Mouse (Mus musculus) MN1 (cell line): ENCODE data around the gene Galntl6.

Experiments
- DNase-seq: peaks from one replicate; pipeline ENCODE4 v3.0.0-alpha.2; 2016; ENCODE audit warnings: low spot score

The Galntl6 gene

GRCm38 (mm10) chr8:57842462-57843391 lies 1069.7 kb downstream of the Galntl6 start:
- no peak for DNase-seq

DNA sequence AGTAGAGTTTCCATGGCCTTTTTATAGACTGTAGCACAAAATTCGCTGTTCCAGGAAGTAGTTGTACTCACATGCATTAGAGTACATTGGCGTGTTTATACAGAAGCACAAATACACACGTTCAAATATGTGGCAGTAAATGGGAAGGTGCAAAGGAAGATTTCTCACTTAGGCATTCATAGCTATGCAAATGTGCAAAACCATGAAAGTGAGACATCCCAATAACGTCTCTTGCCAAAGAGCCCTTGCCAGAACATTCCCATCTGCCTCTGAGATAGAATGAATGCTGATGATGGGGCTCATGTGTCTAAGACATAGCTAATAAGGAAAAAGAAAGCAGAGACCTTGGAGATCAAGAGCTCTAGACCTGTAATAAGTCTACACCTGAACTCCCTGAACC lies 1071.0 kb downstream of the Galntl6 start:
- no peak for DNase-seq

GRCm38 (mm10) chr8:57837384-57837783 lies 1075.1 kb downstream of the Galntl6 start:
- DNase-seq = no peak

DNA sequence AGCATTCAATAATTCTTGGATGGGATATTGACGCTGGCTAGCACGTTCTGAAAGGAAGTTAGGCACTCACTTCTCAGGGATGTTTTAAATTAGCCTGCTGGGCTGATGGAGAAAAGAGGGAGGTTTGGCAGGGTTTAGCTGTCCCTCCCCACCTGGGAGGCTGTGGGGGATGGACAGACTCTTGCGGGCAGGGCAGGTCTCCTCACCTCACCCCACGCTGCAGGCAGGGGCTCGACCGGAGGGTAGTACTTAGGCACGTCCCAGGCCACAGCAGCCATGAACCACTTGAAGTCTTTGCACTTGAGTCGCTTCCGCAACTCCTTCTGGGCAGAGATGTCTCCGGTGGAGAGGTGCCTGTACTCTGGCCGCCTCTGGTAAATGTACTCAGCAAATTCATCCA lies 1075.5 kb downstream of the Galntl6 start:
- no peak for DNase-seq

GRCm38 (mm10) chr8:57836201-57836883 lies 1076.1 kb downstream of the Galntl6 start:
- no peak for DNase-seq

DNA sequence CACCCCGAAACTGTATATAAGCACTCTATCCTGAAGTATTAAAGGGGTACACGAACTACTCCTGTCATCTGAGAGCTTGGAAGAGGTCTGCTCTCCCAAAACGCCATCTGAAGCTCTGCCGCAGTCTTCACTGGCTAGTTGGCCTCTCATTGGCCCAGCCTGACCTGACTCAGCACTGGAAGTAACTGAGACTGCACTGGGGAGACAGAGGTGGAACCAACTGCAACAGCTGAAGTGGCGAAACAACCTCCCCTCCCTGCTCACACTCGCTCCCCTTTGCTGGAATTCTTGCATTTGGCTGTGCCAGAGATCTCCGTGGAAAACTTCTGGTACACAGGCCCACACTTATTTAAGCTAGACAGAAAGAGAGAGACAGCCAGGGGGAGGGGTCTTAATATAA lies 1089.3 kb downstream of the Galntl6 start:
- DNase-seq = no peak

DNA sequence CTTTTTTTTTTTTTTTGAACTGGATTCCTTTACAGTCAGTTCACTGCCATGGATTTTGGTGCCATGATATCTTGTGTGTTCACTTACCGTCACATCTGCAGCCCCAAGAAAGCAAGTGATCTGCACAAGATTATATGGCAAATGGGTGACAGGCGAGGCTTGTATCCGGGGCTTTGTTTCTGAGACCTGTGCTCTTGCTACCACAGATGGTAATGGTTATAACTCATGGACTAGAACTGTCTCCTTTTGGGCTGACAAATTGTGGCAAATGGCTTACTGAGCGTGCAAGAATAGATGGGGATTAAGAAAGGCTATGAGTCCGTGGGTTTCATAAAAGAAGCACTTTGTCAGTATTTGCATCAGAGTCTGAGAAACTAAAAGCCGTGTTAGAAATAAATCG lies 1096.4 kb downstream of the Galntl6 start:
- no peak for DNase-seq

DNA sequence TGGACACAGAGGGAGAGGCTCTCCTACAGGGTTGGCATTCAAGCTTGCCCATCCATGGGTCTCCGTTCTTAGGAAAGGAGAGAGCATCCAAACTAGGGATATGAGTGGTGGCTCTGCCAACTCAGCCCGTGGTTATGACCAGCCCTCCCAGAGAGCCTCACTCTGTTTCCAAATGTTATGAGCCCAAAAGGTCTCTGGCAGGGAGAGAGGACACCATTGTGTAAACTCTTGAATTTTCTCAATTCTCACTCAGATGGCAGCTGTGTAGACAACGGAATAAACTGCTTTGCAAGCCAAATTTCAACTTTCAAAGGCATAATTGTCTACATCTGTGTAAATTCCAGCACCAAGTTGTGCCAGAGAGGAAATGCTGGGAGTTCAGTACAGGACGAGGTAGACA lies 1105.4 kb downstream of the Galntl6 start:
- DNase-seq = no peak

GRCm38 (mm10) chr8:57805094-57805493 lies 1107.3 kb downstream of the Galntl6 start:
- DNase-seq = no peak

DNA sequence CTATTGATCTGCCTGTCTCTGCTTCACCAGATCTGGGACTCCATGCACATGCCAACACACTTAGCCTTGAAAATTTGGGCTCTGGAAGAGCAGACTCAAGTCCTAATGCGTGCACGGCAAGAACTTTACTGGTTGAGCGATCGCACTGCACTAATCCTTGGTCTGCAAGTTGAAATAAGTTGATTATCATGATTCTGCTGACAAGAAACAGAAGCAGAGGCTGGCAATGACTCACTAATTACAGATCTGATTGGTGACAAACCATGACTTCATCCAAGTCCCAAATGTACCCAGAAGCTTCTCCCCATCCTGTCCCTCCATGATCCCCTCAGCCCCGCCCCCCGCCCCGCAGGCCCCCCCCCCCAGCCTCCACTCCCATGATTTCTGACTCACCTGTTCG lies 1108.6 kb downstream of the Galntl6 start:
- DNase-seq = peak; percentile 88

GRCm38 (mm10) chr8:57801197-57801596 lies 1111.2 kb downstream of the Galntl6 start:
- DNase-seq = no peak

DNA sequence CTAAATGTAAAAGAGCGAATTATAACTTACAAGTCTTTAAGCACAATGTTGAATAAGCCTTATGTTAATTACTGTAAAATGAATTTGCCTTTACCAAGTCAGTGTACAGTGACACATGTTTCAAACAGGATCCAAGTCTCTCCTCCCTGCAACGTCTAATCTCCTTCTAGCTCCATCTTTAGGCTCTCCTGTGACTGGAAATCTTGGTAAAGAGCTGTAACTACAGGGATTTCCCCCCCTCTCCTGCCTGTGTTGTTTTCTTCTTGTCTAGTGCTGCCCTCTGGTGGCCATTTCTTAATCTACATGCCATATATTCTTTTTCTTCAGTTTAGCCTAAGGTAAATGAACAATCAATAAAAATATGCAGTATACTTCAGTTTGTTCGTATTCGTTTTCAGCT lies 1112.1 kb downstream of the Galntl6 start:
- DNase-seq = peak; percentile 94

DNA sequence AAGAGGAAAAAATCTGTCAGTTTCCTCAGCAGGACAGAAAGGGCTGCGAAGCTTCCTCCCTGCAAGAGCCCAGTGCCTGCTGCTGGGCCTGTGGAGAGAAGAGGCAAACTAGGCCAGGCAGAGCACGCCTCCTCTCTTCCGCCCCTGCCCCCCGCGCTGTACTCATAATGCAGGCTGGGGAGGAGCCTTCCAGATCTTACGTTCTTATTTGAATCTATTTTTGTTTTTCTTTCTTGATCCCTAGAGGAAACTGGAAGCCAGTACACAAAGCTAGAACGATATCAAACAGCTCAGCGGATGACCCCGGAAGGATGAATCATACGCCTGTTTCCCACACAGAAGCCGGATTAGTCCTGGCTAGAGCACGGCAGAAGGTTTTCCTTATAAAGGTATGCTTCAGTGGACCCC lies 1112.6 kb downstream of the Galntl6 start:
- peak; percentile 87 for DNase-seq

DNA sequence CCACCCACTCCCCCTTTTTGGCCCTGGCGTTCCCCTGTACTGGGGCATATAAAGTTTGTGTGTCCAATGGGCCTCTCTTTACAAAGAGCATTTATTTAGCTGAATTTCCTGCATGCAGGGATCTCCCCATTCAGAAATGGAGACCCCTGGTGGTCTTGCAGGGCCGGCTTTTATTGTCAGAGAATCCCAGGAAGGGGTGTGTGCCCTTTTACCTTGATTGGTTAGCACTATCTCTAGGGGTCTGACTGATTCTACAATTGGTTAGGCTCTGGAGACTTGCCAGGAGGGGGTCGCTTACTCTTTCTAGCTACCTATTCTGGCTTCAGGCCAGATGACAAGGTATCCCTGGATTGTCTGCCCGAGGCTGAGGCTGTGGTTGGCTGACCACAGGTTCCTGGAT lies 1119.0 kb downstream of the Galntl6 start:
- DNase-seq = no peak

DNA sequence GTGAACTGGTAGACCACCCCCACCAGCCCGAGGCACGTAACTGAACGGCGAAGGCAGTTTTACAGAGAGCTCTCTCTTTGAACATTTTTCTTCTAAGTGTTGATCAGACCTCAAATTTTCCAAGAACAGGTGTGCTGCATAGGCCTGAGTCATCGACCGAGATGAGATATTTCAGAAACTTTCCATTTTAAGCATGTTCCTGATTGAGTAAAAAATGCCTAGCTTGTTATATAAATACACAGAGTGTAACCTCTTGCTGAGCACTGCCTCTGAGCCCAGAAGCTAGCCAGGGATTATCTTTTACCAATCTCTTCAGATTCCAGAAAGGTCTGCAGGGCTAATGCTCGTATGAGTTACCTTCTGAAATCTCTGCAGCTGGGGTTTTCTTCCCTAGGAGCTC lies 1120.2 kb downstream of the Galntl6 start:
- DNase-seq = no peak

DNA sequence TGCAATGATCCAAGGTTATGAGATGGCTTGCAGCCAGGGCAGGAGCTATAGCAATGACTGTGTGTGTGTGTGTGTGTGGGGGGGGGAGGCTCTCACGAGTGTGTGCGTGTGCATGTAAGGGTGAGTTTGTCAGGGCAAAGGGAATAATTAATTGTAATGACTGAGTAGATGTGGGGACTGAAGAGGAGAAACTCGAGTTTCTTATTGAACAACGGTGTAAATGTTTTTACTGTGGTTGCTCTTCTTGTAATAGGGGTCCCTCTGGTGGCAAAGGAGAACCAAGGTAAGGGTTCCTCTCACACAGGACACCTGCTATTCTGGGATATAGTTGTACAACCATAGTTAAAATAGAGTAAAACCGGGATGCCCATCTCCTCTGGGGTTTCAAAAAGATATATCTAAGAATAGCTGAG lies 1121.1 kb downstream of the Galntl6 start:
- peak; percentile 69 for DNase-seq

- no peak for DNase-seq
Measured at GRCm38 (mm10) chr8:57779551-57779950, 1132.9 kb downstream of the Galntl6 start.

- no peak for DNase-seq
Measured at GRCm38 (mm10) chr8:57777988-57778721, 1134.3 kb downstream of the Galntl6 start.

GRCm38 (mm10) chr8:57776723-57777122 lies 1135.7 kb downstream of the Galntl6 start:
- DNase-seq = no peak

DNA sequence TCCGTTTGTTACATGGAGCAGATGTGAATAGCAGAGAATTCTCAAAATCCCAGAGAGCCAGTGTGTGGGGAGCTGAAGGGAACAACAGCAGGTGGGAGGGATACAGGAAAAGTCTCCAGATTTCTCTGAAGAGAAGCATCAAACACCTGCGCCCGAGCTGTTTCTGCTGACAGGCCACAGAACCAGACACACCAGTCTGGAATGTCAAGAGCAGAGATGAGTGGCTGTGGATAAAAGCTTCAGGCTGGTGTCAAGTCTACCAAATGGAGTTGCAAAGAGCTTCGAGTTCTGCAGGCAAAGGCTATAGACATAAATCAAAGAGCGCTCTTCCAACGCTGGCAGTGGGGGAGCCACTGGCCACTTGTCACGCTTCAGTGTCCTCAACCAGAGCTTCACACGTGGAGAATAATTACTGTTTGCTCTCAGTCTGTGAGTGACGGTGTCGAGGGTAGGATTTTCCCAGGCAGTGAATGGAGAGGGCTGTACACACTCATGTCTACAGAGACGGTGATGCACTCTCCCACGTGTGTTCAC lies 1139.6 kb downstream of the Galntl6 start:
- DNase-seq = no peak

GRCm38 (mm10) chr8:57767541-57767940 lies 1144.9 kb downstream of the Galntl6 start:
- no peak for DNase-seq

DNA sequence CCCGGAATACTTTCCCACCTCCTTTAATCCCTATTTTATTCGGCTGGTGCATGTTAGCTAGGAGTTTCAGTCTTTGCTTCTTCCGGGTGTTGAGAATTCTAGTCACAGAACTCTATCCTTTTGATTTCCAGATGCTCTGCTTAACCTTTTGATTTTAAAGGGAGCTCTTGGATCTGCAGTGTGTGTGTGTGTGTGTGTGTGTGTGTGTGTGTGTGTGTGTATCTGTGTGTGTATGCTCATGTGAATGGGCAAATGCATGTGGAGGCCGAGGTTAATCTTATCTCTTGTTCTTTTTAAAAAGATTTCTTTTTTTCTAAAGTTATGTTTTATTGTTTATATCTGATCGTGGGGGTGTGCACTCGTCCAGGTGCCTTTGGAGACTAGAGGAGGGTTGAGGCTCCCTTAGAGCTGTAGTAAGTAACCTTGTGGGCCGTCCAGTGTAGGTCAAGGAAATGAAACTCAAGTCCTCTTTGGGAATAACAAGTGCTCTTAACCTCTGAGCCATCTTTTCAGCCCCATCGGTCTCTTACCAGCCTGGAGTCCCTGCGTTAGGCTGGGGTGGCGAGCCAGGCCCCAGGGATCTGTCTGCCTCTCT lies 1145.9 kb downstream of the Galntl6 start:
- DNase-seq = no peak
